Mouse (Mus musculus): Measurements from ENCODE around the gene Gm17509. TPM values are rescaled to one million over a fixed set of nuclear protein-coding genes. Genes with fewer than 3 reads are reported as not detected.

The Gm17509 gene
- total RNA-seq (2015; ENCODE audit: low replicate concordance) (0.84 TPM in 1 of 2 replicates, not detected in the other), total RNA-seq (2017; ENCODE audit: low replicate concordance) (0.68 TPM in 1 of 2 replicates, not detected in the other)

- no peak for ATAC-seq (replicated peaks; ENCODE audit: low FRiP score, poor library complexity, severe bottlenecking)
These were observed at the start of gene Gm17509 for GRCm38 (mm10) chr13:117220501-117221321. Gm17509 (minus strand) TSS chr13:117221075.

DNA sequence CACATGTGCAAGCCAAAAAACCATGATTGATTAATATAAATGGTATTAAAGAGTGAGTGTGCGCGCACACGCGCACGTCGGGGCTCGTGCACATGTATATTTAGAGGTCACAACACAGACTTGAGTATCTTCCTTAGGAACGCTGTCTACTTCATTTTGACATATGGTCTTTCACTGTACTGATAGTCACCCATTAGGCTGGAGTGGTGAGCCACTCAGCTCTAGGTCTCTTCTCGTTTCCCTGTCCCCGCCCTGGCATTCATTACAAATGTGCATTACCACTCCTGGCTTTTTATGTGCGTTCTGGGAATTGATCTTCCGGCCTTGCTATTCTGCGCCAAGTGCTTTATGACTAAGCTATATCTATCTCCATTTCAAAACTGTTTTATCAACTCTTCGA is 47.1 kb upstream of the Gm17509 start:
- no peak for ATAC-seq (replicated peaks; ENCODE audit: low FRiP score, poor library complexity, severe bottlenecking)

- ATAC-seq (replicated peaks; ENCODE audit: low FRiP score, poor library complexity, severe bottlenecking) = no peak
These were observed 45.3 kb upstream of the Gm17509 start for GRCm38 (mm10) chr13:117266156-117266555.

GRCm38 (mm10) chr13:117260704-117261103 is 39.8 kb upstream of the Gm17509 start:
- ATAC-seq (replicated peaks; ENCODE audit: low FRiP score, poor library complexity, severe bottlenecking) = no peak

GRCm38 (mm10) chr13:117242621-117243020 is 21.7 kb upstream of the Gm17509 start:
- no peak for ATAC-seq (replicated peaks; ENCODE audit: low FRiP score, poor library complexity, severe bottlenecking)

DNA sequence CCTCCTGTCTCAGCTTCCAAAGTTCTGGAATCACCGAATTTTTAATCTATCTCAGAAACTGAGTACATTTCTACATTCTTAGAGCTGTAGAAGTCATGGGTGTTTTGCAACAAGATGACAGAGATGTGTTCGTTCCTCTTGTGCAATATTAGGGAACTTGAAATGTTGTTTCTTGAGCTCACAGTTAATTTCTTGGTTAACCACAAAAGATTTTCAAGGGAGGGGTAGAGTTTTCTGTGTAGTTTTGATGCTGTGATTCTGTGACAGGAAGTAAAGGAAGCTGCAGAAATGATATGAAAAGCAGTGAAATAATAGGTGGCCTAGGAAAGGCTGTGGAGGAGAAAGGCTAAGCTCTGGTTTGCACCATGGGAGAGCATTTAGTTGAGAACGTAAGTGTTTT is 21.2 kb upstream of the Gm17509 start:
- ATAC-seq (replicated peaks; ENCODE audit: low FRiP score, poor library complexity, severe bottlenecking) = no peak

DNA sequence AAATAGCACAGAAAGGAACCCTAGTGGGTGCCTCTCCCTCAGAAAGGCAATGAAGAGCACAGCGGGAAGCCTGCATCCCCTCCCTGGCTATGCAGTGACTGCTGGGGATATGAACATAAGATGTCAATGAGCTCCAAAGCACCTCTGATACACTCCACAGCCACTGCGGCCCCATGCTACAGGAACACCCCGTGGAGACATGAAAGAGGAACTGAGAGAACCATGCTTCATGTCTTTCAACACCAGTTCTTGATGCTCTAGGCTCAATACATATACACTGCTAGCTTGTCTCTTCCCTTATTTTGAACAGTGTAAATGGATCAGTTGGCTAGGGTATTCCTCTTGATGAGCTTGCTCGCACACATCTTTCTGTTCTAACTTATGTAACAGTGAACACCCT is 16.2 kb upstream of the Gm17509 start:
- ATAC-seq (replicated peaks; ENCODE audit: low FRiP score, poor library complexity, severe bottlenecking) = no peak

GRCm38 (mm10) chr13:117235530-117236212 is 14.8 kb upstream of the Gm17509 start:
- no peak for ATAC-seq (replicated peaks; ENCODE audit: low FRiP score, poor library complexity, severe bottlenecking)

DNA sequence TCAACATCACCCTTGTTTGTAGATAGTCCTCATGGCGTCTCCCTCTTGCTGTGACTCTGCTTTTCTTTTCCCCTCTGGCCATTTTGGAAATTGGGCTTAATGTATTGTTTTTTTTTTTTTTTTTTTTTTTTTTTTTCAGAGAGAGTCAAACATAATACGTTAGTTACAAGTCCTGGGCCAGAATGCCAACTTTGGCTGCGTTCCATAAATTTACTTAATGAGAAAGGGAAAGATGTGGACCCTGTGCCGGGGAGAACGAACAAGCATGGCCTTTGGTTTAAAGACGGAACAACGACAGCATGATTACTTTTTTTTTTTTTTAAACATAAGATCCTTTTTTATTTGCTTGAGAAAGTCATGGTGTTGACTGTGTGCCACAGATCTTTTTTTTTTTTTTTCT is 13.6 kb upstream of the Gm17509 start:
- no peak for ATAC-seq (replicated peaks; ENCODE audit: low FRiP score, poor library complexity, severe bottlenecking)

GRCm38 (mm10) chr13:117233808-117234207 is 12.9 kb upstream of the Gm17509 start:
- ATAC-seq (replicated peaks; ENCODE audit: low FRiP score, poor library complexity, severe bottlenecking) = no peak

DNA sequence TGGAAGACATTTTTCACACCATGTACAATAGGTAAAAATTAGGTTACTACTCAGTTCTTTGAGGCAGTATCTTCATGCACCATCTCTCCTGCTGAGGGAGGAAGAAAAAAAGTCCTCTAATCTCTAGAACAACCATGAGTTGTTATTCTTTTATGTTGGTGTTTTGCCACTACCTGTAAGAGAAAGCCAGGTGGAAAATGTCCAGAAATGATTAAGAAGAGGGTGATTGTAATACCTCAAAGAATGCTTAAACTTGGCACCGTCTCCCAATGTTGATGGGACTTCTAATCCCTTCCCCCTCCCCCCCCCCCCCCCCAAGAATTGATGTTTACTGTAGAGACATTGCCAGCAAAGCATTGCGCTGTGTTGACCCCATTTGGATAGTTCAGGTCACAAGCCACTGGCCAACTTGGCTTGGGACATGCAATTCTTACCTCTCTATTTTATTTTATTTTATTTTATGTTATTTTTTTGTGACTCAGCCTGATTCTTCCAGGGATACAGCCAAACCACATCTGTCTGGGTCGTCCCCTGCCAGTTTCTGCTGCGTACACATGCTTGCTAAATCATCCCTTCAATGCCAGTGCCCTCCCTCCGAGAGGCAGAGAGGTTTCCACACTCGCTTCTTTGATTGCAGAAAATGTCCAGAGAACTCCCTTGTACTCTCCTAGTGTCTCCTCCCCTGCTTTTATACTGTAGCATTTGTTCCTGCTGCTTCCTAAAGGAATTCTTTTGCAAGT is 9.7 kb upstream of the Gm17509 start:
- ATAC-seq (replicated peaks; ENCODE audit: low FRiP score, poor library complexity, severe bottlenecking) = no peak

DNA sequence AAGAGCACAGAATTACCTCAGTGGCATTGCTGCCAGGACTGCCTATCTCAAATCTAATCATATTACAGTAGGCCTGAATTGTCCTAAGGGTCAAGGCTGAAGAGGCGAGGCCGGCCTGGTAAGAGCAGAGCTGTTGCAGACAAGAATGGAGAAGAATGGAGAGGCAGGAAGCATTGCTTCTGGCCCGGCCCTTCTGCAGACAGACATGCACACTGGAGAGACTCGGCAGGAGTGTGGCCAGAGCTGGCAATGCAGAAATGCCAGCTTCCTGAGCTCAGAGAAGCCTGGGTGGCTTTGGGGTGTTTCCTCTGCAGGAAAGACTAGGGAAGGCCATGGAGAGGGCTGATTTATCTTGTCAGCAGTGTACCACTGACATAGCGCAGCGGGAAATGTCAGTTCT is 4.7 kb upstream of the Gm17509 start:
- no peak for ATAC-seq (replicated peaks; ENCODE audit: low FRiP score, poor library complexity, severe bottlenecking)

GRCm38 (mm10) chr13:117224901-117225300 is 4.0 kb upstream of the Gm17509 start:
- no peak for ATAC-seq (replicated peaks; ENCODE audit: low FRiP score, poor library complexity, severe bottlenecking)

DNA sequence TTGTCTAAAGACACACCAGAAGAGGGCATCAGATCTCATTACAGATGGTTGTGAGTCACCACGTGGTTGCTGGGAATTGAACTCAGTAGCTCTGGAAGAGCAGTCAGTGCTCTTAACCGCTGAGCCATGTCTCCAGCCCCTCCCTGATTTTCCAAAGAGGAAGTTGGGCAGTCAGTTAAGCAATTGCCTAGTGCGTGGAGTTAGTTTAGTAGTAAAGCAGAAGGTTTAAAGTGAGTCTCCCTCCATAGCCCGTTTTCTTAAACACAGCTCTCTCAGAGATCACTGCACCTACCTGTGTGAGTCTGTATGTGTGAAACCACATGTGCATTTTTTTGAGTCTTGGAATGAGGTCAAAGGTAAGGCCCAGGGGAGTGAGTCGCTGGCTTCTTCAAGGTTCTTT is 2.2 kb upstream of the Gm17509 start:
- ATAC-seq (replicated peaks; ENCODE audit: low FRiP score, poor library complexity, severe bottlenecking) = no peak

DNA sequence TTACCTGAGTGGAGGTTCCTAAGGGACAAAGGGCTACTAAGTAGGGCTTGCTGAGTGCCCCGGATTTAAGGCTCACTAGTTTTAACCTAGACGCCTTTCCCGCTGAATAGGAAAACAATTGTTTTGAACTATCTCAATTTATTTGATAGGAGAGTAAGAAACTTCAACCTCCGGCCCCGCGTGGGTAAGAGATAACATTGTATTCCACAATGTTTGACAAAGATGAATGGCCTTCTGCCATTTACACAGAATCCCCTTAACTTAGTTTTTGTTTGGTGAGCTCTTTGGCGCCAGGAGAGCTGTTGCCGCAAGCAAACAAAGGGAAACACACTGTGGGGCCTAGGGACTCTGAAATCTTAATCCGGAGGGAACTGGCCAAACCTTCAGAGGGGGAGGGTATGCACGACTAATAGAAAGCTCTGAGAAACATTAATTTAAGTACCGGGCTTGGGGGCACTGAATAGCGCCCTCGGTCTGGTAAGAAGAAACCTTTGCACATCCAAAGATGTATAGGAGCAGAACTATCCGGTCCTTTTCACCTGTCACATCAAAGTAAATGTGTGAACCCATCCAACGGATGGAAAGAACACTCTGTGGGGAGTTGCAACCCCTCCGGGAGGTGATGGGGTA is 889 bp downstream of the Gm17509 start:
- ATAC-seq (replicated peaks; ENCODE audit: low FRiP score, poor library complexity, severe bottlenecking) = no peak

GRCm38 (mm10) chr13:117218092-117218491 is 2.8 kb downstream of the Gm17509 start:
- ATAC-seq (replicated peaks; ENCODE audit: low FRiP score, poor library complexity, severe bottlenecking) = no peak

- ATAC-seq (replicated peaks; ENCODE audit: low FRiP score, poor library complexity, severe bottlenecking) = no peak
These were observed 3.3 kb downstream of the Gm17509 start for GRCm38 (mm10) chr13:117217621-117218020.

DNA sequence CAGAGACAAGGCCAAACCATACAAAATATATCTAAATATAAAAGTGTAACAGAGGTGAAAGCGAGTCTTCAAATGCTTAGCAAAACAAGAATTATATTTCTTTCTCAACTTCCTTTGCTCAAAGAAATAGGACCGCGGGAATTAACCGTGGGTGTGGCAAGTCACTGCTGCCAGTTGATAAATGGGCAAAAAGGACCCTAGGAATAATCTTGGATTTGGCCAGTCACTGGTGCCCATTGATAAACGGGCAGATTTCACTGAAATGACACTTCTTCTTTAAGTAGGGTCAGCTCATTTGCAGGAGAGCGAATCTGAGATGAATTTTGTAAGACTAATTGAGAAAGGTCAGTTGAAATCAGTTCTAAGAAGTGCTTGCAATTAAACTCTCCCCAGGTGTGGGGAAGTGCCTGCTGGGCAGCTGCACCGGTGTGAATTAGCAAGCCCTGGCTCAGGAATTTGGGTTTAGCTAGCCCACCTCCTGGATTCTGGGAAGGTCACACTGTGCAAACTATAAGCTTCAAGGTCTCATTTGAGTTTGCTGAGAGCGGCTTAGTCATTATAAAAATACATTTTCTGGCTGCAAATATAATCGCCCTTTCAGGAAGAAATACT is 4.0 kb downstream of the Gm17509 start:
- no peak for ATAC-seq (replicated peaks; ENCODE audit: low FRiP score, poor library complexity, severe bottlenecking)

- ATAC-seq (replicated peaks; ENCODE audit: low FRiP score, poor library complexity, severe bottlenecking) = no peak
These were observed 4.7 kb downstream of the Gm17509 start for GRCm38 (mm10) chr13:117216126-117216525.

- no peak for ATAC-seq (replicated peaks; ENCODE audit: low FRiP score, poor library complexity, severe bottlenecking)
These were observed 5.4 kb downstream of the Gm17509 start for GRCm38 (mm10) chr13:117215481-117215880.
